Mouse (Mus musculus): ENCODE measurements around the gene Gm5129.

DNA sequence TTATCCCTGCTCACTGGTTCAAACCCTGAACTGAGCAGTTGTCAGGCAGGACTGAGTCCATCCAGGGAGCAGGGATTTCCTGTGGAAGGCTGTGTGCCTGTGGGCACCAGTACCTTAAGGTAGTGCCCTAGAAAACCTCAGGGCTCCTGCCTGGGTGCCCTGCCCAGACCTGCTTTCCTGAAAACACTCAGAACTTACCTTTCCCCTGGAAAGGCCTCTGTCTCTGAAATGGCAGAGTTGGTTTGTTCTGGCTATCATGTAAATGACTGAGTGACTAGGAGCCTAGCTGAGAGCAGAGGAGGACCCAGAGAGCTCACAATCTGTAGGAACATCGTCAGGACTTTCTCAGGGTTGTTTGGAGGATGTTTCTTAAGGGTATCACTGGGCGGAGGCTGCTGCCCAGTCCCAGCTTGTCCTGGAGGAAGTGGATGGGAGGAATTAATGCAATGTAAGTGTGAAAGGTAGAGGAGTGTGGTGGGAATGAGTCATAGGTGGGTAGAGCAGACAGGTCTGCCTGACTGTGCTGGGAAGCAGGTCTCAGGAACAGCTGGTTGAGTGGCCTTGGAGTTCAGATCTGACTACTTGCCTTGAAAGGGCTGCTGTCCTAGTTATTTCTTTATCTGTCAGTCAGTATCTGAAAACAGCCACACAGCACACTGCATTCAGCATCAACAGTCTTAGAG lies 36.1 kb downstream of the Gm5129 start:
- TF ChIP-seq CTCF (IDR thresholded peaks at IDR 0.05; ENCODE audit: extremely low read depth, insufficient read depth, low read length) (no peak), POLR2A (IDR thresholded peaks at IDR 0.05; ENCODE audit: extremely low read depth, insufficient read depth, low read length) (no peak)

Data from cortical plate, adult 2 months (tissue).